Mouse (Mus musculus) limb, embryonic 13.5 days (tissue): ENCODE measurements around the gene Hes3. TPM values are rescaled to one million over a fixed set of nuclear protein-coding genes. Genes with fewer than 3 reads are reported as not detected.
A peak's percentile ranks its signal among the peaks of the same experiment; 100 is the strongest.

ENCODE experiments used
- ATAC-seq: fragments of 200-750 bp; cut with Nextera tagmentation; 2 replicates; pipeline ENCODE4 v1.8.0; 2017; ENCODE audit warnings: low read depth, moderate number of reproducible peaks, moderate TSS enrichment; ENCODE audit not compliant: low FRiP score
- H3K27ac ChIP-seq: fragments of 300-500 bp; sonication (generic); 2 replicates; pipeline ENCODE4 v1.5.1; 2015; ENCODE audit warnings: inconsistent platforms, mild to moderate bottlenecking, moderate library complexity
- H3K27me3 ChIP-seq: fragments of 300-500 bp; sonication (generic); 2 replicates; pipeline ENCODE4 v1.6.1; 2015; ENCODE audit warnings: mild to moderate bottlenecking, inconsistent platforms
- H3K36me3 ChIP-seq: fragments of 300-500 bp; sonication (generic); 2 replicates; pipeline ENCODE4 v1.6.1; 2015; ENCODE audit warnings: inconsistent platforms, mild to moderate bottlenecking, moderate library complexity
- H3K4me1 ChIP-seq: fragments of 300-500 bp; sonication (generic); 2 replicates; pipeline ENCODE4 v1.6.1; 2015; ENCODE audit warnings: inconsistent platforms
- H3K4me2 ChIP-seq: fragments of 300-500 bp; sonication (generic); replicated peaks from 2 replicates; pipeline ENCODE4 v1.6.1; 2015; ENCODE audit warnings: inconsistent platforms, mild to moderate bottlenecking, moderate library complexity
- H3K4me3 ChIP-seq: fragments of 300-500 bp; sonication (generic); 2 replicates; pipeline ENCODE4 v1.5.1; 2015; ENCODE audit warnings: moderate library complexity, mild to moderate bottlenecking, inconsistent platforms
- H3K9ac ChIP-seq: fragments of 300-500 bp; sonication (generic); 2 replicates; pipeline ENCODE4 v1.6.1; 2015; ENCODE audit warnings: mild to moderate bottlenecking, inconsistent platforms
- H3K9me3 ChIP-seq: fragments of 300-500 bp; sonication (generic); 2 replicates; pipeline ENCODE4 v1.6.1; 2016; ENCODE audit warnings: inconsistent platforms
- WGBS: fragments of 180-500 bp; shearing (Covaris S2); methylation state at CpG from one replicate; pipeline ENCODE4 v1.1.7; 2015; 5-methylcytosine and 5-hydroxymethylcytosine counted together
- polyA plus RNA-seq: library from polyadenylated mRNA; unstranded; fragments of >200 nt; fragmentation: Nextera tagmentation; extraction: Ambion mirVana; gene quantifications from 2 replicates; pipeline ENCODE4 v1.2.1, GENCODE M21; 2015

The Hes3 gene
- polyA plus RNA-seq = not detected in 2 replicates

DNA sequence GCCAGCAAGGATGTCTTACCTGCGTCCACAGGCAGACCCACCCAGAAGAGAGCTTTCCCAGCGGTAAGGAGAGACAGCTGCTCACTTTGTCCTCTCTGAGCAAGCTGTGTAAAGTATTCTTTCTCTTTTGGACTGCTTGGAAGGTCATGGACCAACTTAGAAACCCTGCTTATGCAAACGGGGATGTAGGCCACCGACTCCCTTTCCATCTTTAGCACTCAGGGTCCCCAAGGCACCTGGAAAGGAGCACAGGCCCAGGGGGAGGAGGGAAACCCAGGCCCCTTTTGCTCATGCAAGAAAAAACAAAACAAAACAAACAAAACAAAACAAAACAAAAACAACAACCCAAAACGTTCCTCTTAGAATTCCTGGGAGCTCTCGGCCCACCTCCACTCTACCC, at the start of gene Hes3:
Gene Hes3 (minus strand): TSS at position 101 of the 400 bp plus-strand sequence.
- Histone ChIP-seq H3K4me3 (peak within 1 kb of the TSS; percentile 37), H3K27ac (no peak within 1 kb of the TSS), H3K27me3 (peaks cover 88% of the 10 kb centered on the region), H3K9ac (peak within 1 kb of the TSS; percentile 43), H3K9me3 (no peaks in the 10 kb centered on the region), H3K36me3 (no peaks in the 10 kb centered on the region), H3K4me1 (peaks cover 17% of the 10 kb centered on the region), H3K4me2 (peak within 1 kb of the TSS; percentile 64)
- WGBS = 24% methylated on average over 6 of the region's 6 CpGs
- no peak for ATAC-seq

DNA sequence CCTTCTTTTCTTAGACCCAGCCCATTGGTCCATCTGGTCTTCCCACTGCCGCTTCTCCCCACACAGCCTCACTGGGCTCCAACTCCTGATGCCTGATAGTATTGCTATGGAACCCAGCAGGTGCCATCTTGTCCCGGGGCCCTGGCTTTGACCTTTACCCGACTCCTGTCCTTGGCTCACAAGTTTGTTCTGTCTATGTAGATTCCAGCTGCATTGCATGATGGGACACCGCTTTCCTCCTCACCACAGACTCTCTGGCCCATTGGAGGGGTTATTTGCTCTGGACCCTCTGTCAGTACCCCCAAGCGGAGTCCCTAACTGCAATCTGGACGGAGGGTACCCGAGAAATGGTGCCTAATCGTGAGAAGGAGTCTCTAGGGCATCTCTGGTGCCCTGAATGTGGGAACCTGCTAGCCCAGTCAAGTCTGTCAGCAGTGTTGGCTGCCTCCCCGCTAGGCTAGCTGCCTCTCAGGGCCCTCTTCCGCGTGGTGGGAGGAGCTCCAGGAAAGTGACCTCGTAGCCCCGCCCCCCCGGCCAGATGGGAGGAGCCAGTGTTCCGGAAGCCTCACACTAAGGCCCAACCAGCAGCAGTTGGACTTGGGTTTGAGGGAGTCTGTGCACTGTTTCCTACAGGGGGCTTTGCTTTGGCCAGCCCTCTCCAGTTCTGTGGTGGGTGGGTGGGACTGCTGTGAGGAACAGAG, 49.3 kb upstream of the Hes3 start:
- H3K4me3 ChIP-seq = no peak overlapping the region
- no peak overlapping the region for H3K9ac ChIP-seq
- WGBS = 33% methylated on average over 15 of the region's 15 CpGs
- H3K27me3 ChIP-seq = peaks cover 96% of the 10 kb centered on the region
- no peak overlapping the region for H3K27ac ChIP-seq
- no peak for ATAC-seq
- no peaks in the 10 kb centered on the region for H3K9me3 ChIP-seq
- H3K36me3 ChIP-seq = peaks cover 4% of the 10 kb centered on the region
- H3K4me1 ChIP-seq = peaks cover 19% of the 10 kb centered on the region
- H3K4me2 ChIP-seq = no peak overlapping the region

DNA sequence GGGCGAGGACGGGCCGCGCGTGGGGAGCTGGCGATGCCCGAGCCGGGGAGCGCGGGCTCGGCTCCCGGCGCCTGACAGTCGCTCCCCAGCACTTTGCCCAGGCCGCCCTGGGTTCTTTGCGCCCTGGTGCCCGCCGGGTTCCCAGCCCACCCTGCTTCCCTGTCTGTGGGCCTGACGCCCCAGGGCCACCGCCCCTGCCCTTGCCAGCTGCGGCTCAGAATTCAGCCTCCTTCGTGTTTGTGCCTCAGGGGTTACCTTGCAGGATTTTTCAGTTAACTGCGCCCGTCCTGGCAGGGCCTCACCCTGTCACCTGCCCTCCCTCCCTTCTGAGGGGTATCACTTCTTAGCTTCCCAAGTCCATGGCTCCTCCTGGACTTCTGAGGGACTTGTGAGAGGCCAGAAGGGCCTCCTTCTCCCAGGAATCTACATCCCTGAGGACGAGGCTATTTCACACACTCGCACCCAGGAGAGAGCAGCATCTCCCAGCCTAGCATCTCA, 47.9 kb upstream of the Hes3 start:
- ATAC-seq = no peak

DNA sequence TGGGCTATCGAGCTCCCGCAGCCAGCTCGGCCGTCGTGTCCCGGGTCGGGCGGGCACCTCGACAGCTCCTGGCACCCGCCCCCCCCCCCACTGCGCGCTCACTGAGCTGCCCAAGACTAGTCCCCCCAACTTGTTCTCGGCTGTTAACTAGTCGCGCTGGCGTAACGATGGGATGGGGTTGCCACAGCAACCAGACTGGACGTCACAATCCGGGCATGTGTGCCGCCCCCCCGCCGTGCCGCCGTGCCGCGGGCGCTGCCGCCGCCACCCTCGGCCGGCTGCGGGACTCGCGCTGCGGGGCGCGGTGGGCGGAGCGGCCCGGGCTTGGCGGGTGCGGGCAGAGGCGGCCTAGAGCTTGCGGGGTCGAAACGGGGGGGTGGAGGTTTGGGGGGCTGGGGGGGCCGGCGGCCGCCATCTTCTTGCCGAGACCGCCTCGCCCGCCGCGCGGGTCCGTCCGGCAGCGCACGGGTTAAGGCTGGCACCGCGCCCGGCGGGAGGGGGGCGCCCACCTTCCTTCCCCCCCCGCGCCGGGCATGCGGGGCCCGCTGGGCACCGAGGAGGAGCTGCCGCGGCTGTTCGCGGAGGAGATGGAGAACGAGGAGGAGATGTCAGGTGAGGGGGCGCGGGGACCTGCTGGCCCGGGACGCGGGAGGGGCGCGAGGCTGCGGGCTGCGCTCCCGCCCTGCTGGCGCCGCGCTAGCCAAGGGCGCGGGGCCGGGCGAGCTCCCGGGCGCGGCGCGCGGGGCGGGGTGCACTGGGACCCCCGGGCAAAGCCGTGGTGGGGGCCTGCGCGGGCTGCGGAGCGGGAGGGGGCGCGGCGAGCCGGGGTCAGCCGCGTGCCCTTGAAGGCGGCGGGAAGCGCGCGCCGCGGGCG, 47.2 kb upstream of the Hes3 start, which contains the start of gene Chd5:
Gene Chd5 (plus strand): TSS at position 233 of the 874 bp plus-strand sequence.
- peaks cover 85% of the 10 kb centered on the region for H3K27me3 ChIP-seq
- H3K4me3 ChIP-seq = peak within 1 kb of the TSS; percentile 65
- H3K9ac ChIP-seq = peak within 1 kb of the TSS; percentile 69
- WGBS = 1% methylated on average over 68 of the region's 120 CpGs
- peaks cover 25% of the 10 kb centered on the region for H3K36me3 ChIP-seq
- H3K4me1 ChIP-seq = peaks cover 19% of the 10 kb centered on the region
- H3K4me2 ChIP-seq = peak within 1 kb of the TSS; percentile 100
- H3K27ac ChIP-seq = no peak within 1 kb of the TSS
- ATAC-seq = no peak
- H3K9me3 ChIP-seq = no peaks in the 10 kb centered on the region

More for the DNA sequence above, 47.9 kb upstream of the Hes3 start:
- Histone ChIP-seq H3K4me3 (peak overlapping the region; percentile 65), H3K36me3 (peaks cover 18% of the 10 kb centered on the region), H3K27ac (no peak overlapping the region), H3K4me1 (peaks cover 19% of the 10 kb centered on the region), H3K4me2 (peak overlapping the region; percentile 100), H3K9ac (peak overlapping the region; percentile 69), H3K27me3 (peaks cover 92% of the 10 kb centered on the region), H3K9me3 (no peaks in the 10 kb centered on the region)
- WGBS = 1% methylated on average over 24 of the region's 26 CpGs

DNA sequence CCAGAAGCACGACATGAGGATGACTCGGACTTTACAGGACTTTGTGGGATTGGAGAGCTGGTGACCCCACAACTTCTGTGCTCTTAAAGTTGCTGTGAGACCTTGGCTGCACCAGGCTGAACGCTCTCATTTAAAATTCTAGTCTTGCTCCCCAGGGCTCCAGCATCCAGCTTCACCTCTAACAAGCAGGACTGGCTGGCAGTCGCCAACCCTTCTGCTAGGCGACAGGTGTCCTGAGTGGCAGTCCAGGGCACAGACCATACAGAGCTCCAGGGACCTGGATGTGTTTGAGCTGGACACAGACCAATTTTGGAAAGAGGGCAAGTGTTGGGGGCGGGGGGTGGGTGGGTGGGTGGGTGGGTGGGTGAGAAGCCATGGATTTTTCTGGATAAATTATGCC, 46.3 kb upstream of the Hes3 start:
- Histone ChIP-seq H3K27me3 (peaks cover 77% of the 10 kb centered on the region), H3K4me2 (no peak overlapping the region), H3K9me3 (no peaks in the 10 kb centered on the region), H3K27ac (no peak overlapping the region), H3K4me3 (no peak overlapping the region), H3K36me3 (peaks cover 34% of the 10 kb centered on the region), H3K4me1 (peaks cover 19% of the 10 kb centered on the region), H3K9ac (no peak overlapping the region)
- ATAC-seq = no peak
- 26% methylated on average over 6 of the region's 6 CpGs for WGBS

DNA sequence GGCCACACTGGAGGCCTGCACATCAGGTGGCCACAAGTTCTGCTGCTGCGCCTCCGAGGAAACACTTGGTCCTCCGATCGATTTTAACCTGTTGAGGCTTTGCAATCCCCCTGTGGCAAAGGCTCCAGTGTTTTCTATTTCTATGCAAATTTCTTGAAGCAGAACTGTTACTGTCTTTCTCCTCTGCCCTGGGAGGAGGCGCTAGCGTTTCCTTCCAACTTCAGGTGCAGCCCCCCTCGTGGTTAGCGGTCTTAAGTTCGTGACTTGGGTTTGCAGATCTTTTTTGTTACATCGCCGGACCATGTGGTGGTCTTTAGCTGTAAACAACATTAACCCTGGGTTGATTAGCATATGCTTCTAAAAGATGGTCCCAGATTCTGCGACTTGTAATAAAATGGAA, 42.1 kb upstream of the Hes3 start:
- Histone ChIP-seq H3K4me2 (no peak overlapping the region), H3K27me3 (peaks cover 35% of the 10 kb centered on the region), H3K9me3 (no peaks in the 10 kb centered on the region), H3K36me3 (peaks cover 75% of the 10 kb centered on the region), H3K9ac (no peak overlapping the region), H3K4me1 (peaks cover 5% of the 10 kb centered on the region; the same call in 1 of the 2 replicates), H3K4me3 (no peak overlapping the region), H3K27ac (no peak overlapping the region)
- WGBS = 95% methylated on average over 12 of the region's 12 CpGs
- no peak for ATAC-seq

DNA sequence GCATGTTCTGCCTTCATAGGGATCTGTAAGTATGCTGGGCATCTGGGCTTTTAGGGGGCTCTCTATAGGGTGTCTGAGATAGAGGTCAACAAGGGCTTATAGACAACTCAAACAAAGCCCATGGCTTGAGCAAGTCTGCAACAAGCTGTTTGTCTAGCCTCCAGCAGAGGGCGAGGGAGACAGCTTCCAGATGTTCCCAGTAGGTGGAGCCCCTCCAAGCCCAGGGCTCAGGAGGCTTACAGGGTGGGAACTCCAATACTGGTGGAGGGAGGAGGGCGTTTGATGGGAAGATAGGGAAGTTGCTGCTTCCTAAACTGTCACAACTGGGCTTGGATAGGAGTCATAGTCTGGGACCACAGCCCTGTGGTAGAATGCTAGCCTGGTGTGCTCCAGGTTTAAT, 41.5 kb upstream of the Hes3 start:
- 47% methylated on average over 2 of the region's 2 CpGs for WGBS
- Histone ChIP-seq H3K4me2 (no peak overlapping the region), H3K27ac (no peak overlapping the region), H3K9me3 (no peaks in the 10 kb centered on the region), H3K4me3 (no peak overlapping the region), H3K9ac (no peak overlapping the region), H3K36me3 (peaks cover 80% of the 10 kb centered on the region), H3K27me3 (peaks cover 29% of the 10 kb centered on the region), H3K4me1 (0 out of 2 replicates have a peak, but pooled peaks cover 2% of the 10 kb centered on the region)
- 0 out of 2 replicates have a peak, but pooled peaks have one; percentile 24 for ATAC-seq

DNA sequence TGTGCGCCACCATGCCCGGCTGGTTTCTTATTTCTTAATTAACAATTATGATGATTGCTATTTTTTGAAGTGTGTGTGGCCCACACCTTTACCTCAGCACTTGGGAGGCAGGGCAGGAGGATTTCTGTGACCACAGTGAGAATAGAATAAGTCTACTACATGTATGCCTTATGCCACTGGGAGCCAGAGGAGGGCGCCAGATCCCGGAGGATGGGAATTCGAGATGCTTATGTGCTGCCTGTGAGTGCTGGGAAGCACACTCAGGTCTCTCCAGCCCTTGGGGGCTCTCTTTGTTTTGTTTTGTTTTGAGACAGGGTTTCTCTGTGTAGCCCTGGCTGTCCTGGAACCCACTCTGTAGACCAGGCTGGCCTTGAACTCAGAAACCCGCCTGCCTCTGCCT, 37.2 kb upstream of the Hes3 start:
- 71% methylated on average over 6 of the region's 6 CpGs for WGBS
- Histone ChIP-seq H3K27me3 (no peaks in the 10 kb centered on the region), H3K27ac (no peak overlapping the region), H3K4me1 (peaks cover 16% of the 10 kb centered on the region), H3K9me3 (no peaks in the 10 kb centered on the region), H3K4me2 (no peak overlapping the region), H3K36me3 (peaks cover 62% of the 10 kb centered on the region), H3K4me3 (no peak overlapping the region), H3K9ac (no peak overlapping the region)
- no peak for ATAC-seq

DNA sequence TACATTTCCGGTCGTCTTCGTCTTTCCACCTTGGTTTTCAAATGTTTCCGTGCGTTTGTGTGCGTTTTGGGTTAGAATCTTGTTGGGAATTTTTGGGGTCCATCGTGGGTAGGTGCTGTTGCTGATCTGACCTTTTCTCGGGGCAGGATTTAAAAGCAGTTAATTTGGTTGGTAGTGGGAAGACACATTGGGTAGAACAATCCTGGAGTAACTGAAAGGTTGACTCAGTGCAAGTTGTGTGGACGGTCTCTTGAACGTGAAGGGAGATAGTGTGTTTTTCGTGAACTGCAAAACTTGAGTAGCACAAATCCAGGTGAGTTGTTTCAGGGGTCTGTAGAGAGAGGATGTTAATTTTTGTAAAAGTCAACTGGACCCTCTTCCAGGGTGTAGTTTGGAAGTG, 35.1 kb upstream of the Hes3 start:
- Histone ChIP-seq H3K4me3 (peak overlapping the region; percentile 74), H3K9ac (peak overlapping the region; percentile 95), H3K4me2 (peak overlapping the region; percentile 93), H3K9me3 (no peaks in the 10 kb centered on the region), H3K27me3 (peaks cover 3% of the 10 kb centered on the region; the same call in 1 of the 2 replicates), H3K27ac (no peak overlapping the region), H3K36me3 (peaks cover 40% of the 10 kb centered on the region), H3K4me1 (peaks cover 16% of the 10 kb centered on the region)
- WGBS = 1% methylated on average over 11 of the region's 11 CpGs
- no peak for ATAC-seq

DNA sequence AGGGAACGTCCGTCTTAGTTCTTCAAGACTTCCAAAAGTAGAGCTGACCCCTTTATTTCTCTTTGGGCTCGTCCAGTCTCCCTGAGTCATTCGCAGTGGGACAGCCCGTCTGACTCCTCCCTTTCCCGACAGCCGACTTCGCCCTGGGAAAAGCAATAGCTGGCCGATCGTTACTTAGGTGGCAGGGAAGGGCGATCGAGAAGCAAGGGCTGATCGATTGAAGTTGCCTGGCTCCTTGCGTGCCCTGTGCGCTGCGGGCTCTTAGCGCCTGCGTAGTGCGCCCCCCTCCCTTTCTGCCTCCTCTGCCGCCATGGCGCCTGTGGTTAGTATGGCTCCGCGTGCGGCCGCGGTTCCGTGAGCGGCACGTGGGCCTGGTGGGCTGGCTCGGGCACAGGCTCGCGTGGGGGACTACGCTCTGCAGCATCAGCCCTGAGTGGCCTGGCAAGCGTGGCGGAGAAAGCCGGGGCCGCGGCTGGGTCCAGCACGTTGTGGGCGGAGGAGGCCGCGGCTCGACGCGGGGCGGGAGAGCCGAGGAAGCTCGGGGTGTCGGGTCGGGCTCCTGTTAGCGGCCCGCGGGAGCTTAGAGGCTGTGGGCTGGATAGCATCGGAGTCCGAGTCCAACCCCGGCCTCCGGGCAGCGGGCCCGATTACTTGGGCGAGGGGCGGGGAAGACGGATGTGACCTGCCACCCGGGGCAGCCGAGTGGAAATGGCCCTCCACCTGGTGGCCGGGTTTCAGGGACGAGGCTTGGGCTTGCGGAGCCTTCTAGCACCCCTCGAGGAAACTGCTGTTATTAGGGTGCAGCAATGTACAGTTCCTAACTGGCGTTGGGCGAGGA, 34.3 kb upstream of the Hes3 start, which contains the start of gene Rpl22:
Gene Rpl22 (plus strand): TSS at position 169 of the 838 bp plus-strand sequence.
- Histone ChIP-seq H3K27me3 (peaks cover 6% of the 10 kb centered on the region; the same call in 1 of the 2 replicates), H3K36me3 (peaks cover 33% of the 10 kb centered on the region), H3K4me1 (peaks cover 16% of the 10 kb centered on the region), H3K9ac (peak within 1 kb of the TSS; percentile 95), H3K4me3 (peak within 1 kb of the TSS; percentile 74), H3K4me2 (peak within 1 kb of the TSS; percentile 93), H3K9me3 (no peaks in the 10 kb centered on the region), H3K27ac (0 out of 2 replicates have a peak within 1 kb of the TSS, but pooled peaks have one; percentile 35)
- under 1% methylated on average over 70 of the region's 70 CpGs for WGBS
- ATAC-seq = peak; percentile 96
